Mouse (Mus musculus): ENCODE measurements around the gene Mapk8. TPM values are rescaled to one million over a fixed set of nuclear protein-coding genes. Genes with fewer than 3 reads are reported as not detected.

Gene Mapk8
- polyA plus RNA-seq, 1 experiment from 2014 or later = 55.6 TPM

DNA sequence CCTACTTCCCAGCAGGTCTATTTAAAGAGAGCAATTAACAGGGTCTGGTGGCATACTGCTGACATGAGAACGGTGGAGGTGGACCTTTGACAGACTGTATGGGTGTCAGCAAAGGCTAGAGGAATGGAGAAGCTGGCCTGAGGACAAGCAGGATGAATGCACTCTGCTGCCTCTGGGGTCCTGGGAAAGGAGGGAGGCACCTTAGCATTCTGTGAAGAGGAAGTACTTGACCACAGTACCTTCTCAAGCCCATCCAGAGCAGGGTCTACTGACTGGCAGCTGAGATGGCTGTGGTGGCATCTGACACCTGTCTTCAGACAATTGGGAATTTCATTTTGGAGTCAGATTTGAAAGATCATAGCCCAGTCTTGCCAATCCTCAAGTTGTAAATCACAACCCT is 73.7 kb downstream of the Mapk8 start:
- Histone ChIP-seq H3K4me2 (ENCODE audit: low read depth, low read length) (no peak overlapping the region), H3K36me3 (ENCODE audit: control insufficient read depth, insufficient read depth, low read length) (no peaks in the 10 kb centered on the region), H3K27me3 (ENCODE audit: control insufficient read depth, insufficient read depth, low read length) (no peaks in the 10 kb centered on the region), H3K4me3 (ENCODE audit: low read depth, low read length) (no peak overlapping the region), H3K9ac (replicated peaks; ENCODE audit: low read depth, low read length) (no peak overlapping the region), H3K27ac (ENCODE audit: low read depth, low read length) (no peak overlapping the region), H3K9me3 (ENCODE audit: control insufficient read depth, low read length) (no peaks in the 10 kb centered on the region), H3K4me1 (ENCODE audit: control insufficient read depth, insufficient read depth, low read length) (no peaks in the 10 kb centered on the region)
- 41% methylated on average over 1 of the region's 1 CpGs for WGBS
- no peak for ATAC-seq (ENCODE audit: low read depth)

DNA sequence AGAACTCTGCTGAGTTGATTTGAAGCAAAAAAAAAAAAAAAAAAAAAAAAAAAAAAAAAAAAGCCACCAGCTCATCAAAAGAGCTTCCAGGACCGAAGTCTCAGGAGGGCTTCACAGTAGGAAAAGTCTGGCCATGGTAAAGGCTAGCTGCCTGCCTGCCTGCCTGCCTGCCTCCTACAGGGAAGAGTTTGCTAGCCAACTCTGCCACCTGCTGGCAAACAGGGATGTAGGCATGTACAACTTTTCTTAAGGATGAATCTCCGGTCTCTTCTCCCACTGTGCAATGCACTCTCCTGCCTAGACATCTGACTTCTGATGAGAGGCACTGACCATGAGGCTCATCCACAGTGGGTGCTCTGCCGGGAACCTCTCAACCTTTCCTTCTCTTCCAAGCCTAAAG is 75.7 kb downstream of the Mapk8 start:
- H3K4me2 ChIP-seq (ENCODE audit: low read depth, low read length) = no peak overlapping the region
- no peaks in the 10 kb centered on the region for H3K9me3 ChIP-seq (ENCODE audit: control insufficient read depth, low read length)
- H3K9ac ChIP-seq (replicated peaks; ENCODE audit: low read depth, low read length) = no peak overlapping the region
- peak; percentile 41; the same call in 1 of the 2 replicates for ATAC-seq (ENCODE audit: low read depth)
- H3K27ac ChIP-seq (ENCODE audit: low read depth, low read length) = no peak overlapping the region
- no peaks in the 10 kb centered on the region for H3K27me3 ChIP-seq (ENCODE audit: control insufficient read depth, insufficient read depth, low read length)
- no peaks in the 10 kb centered on the region for H3K36me3 ChIP-seq (ENCODE audit: control insufficient read depth, insufficient read depth, low read length)
- no peaks in the 10 kb centered on the region for H3K4me1 ChIP-seq (ENCODE audit: control insufficient read depth, insufficient read depth, low read length)
- 16% methylated on average over 3 of the region's 3 CpGs for WGBS
- H3K4me3 ChIP-seq (ENCODE audit: low read depth, low read length) = no peak overlapping the region

DNA sequence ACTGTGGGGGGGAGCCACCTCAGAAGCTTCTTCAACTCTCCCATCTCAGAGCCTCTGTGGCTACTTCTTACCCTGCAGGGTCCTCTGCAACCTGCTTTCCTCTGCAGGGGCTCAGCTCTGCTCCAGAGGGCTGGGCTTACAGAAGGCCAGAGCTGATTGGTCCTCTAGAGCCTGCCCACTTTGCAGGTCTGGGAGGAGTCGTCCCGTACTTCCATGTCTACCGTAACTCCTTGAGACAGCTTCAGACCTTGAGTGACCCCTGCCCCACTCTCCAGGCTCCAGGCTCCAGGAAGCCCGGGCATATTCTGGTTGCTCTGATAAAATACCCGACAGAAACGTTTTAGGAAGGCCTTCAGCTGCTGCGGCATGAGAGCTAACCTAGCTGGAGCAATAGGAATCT is 76.9 kb downstream of the Mapk8 start:
- Histone ChIP-seq H3K4me3 (ENCODE audit: low read depth, low read length) (no peak overlapping the region), H3K9me3 (ENCODE audit: control insufficient read depth, low read length) (no peaks in the 10 kb centered on the region), H3K36me3 (ENCODE audit: control insufficient read depth, insufficient read depth, low read length) (no peaks in the 10 kb centered on the region), H3K4me2 (ENCODE audit: low read depth, low read length) (no peak overlapping the region), H3K4me1 (ENCODE audit: control insufficient read depth, insufficient read depth, low read length) (no peaks in the 10 kb centered on the region), H3K27me3 (ENCODE audit: control insufficient read depth, insufficient read depth, low read length) (no peaks in the 10 kb centered on the region), H3K27ac (ENCODE audit: low read depth, low read length) (no peak overlapping the region), H3K9ac (replicated peaks; ENCODE audit: low read depth, low read length) (no peak overlapping the region)
- 0 out of 2 replicates have a peak, but pooled peaks have one; percentile 32 for ATAC-seq (ENCODE audit: low read depth)
- 18% methylated on average over 7 of the region's 7 CpGs for WGBS

DNA sequence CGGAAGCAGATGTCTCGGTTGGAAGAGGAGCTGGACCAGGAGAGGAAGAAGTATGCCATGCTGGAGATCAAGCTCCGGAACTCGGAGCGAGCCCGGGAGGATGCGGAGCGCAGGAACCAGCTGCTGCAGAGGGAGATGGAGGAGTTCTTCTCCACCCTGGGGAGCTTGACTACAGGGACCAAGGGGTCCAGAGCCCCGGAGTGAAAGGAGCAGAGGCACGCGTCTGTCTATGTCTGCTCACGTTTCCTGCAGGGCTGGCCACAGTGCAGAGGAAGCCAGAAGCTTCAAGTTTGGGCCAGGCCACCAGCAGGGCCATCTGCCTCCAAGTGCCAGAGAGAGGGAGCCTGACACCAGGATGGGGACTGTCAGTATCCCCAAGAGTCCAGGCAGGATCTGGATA is 77.6 kb downstream of the Mapk8 start:
- Histone ChIP-seq H3K4me2 (ENCODE audit: low read depth, low read length) (no peak overlapping the region), H3K27ac (ENCODE audit: low read depth, low read length) (no peak overlapping the region), H3K4me3 (ENCODE audit: low read depth, low read length) (no peak overlapping the region), H3K36me3 (ENCODE audit: control insufficient read depth, insufficient read depth, low read length) (no peaks in the 10 kb centered on the region), H3K27me3 (ENCODE audit: control insufficient read depth, insufficient read depth, low read length) (no peaks in the 10 kb centered on the region), H3K9ac (replicated peaks; ENCODE audit: low read depth, low read length) (no peak overlapping the region), H3K4me1 (ENCODE audit: control insufficient read depth, insufficient read depth, low read length) (no peaks in the 10 kb centered on the region), H3K9me3 (ENCODE audit: control insufficient read depth, low read length) (no peaks in the 10 kb centered on the region)
- 84% methylated on average over 12 of the region's 12 CpGs for WGBS
- no peak for ATAC-seq (ENCODE audit: low read depth)

DNA sequence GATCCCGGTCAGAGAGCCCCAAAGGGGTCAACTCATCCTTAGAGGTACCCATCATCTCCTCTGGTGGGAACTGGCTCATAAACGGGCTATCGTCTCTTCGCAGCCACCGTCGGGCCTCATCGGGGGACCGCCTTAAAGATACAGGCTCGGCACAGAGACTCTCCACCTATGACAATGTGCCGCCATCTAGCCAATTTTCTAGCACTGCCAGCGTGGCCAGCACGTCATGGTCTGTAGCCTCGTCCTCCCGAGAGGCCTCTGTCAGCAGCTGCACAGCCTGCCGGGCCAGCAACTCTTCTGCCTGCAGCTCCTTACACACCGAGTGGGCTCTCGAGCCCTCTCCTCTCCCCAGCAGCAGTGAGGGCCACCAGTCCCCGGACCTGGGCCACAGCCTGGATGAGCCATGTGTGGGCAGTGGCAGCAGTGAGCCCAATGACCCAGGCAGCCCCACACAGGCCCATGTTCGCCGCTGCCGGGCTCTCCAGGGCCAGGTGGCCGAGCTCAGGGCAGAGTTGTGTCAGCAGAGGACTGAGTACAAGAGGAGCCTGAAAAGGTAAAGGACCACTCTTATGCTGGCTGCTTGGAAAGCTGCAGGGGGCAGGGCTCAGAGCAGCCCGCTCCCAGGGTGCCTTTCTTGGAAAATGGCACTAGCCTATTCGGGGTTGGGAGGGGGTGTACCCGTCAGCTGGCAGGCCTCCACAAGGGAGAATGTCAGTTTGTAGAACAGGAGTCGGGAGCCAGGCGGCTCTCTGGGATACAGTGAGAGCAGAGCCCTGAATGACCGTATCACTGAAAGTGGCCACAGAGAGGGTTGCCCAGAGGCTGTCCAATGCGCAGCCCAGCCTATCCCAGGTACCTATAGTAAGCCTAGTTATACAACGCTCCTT is 79.8 kb downstream of the Mapk8 start:
- peak; percentile 20; the same call in 1 of the 2 replicates for ATAC-seq (ENCODE audit: low read depth)
- Histone ChIP-seq H3K4me2 (ENCODE audit: low read depth, low read length) (no peak overlapping the region), H3K9ac (replicated peaks; ENCODE audit: low read depth, low read length) (no peak overlapping the region; the same call in 1 of the 2 replicates)

DNA sequence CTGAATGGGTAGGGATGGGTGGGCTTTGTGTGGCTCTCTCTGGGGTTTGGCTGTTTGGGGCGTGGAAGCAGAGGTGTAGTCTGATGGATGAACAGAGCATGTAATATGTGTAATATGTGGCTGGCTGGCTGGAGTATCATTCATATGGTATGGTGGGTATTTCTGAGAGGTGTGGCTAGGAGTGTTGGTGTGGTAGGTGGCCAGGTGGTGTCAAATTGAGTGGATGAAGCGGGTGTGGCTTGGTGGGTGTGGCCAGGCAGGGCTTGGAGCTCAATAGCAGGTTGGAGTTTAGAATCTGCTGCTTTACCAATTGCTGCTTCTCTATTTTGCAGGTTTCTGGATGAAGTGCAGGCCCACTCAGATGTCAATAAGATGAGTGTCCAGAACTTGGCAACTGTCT is 82.9 kb downstream of the Mapk8 start:
- H3K9me3 ChIP-seq (ENCODE audit: control insufficient read depth, low read length) = no peaks in the 10 kb centered on the region
- H3K9ac ChIP-seq (replicated peaks; ENCODE audit: low read depth, low read length) = no peak overlapping the region
- H3K27me3 ChIP-seq (ENCODE audit: control insufficient read depth, insufficient read depth, low read length) = no peaks in the 10 kb centered on the region
- H3K4me1 ChIP-seq (ENCODE audit: control insufficient read depth, insufficient read depth, low read length) = 0 out of 2 replicates have a peak, but pooled peaks cover 2% of the 10 kb centered on the region
- H3K27ac ChIP-seq (ENCODE audit: low read depth, low read length) = no peak overlapping the region
- WGBS = 87% methylated on average over 2 of the region's 2 CpGs
- no peak overlapping the region for H3K4me3 ChIP-seq (ENCODE audit: low read depth, low read length)
- no peak overlapping the region for H3K4me2 ChIP-seq (ENCODE audit: low read depth, low read length)
- ATAC-seq (ENCODE audit: low read depth) = no peak
- H3K36me3 ChIP-seq (ENCODE audit: control insufficient read depth, insufficient read depth, low read length) = no peaks in the 10 kb centered on the region

More for the DNA sequence above, 79.8 kb downstream of the Mapk8 start:
- 0 out of 2 replicates have a peak, but pooled peaks cover 2% of the 10 kb centered on the region for H3K4me1 ChIP-seq (ENCODE audit: control insufficient read depth, insufficient read depth, low read length)
- no peaks in the 10 kb centered on the region for H3K27me3 ChIP-seq (ENCODE audit: control insufficient read depth, insufficient read depth, low read length)
- WGBS = 57% methylated on average over 30 of the region's 30 CpGs
- H3K27ac ChIP-seq (ENCODE audit: low read depth, low read length) = no peak overlapping the region
- no peaks in the 10 kb centered on the region for H3K9me3 ChIP-seq (ENCODE audit: control insufficient read depth, low read length)
- H3K36me3 ChIP-seq (ENCODE audit: control insufficient read depth, insufficient read depth, low read length) = no peaks in the 10 kb centered on the region
- no peak overlapping the region for H3K4me3 ChIP-seq (ENCODE audit: low read depth, low read length)

DNA sequence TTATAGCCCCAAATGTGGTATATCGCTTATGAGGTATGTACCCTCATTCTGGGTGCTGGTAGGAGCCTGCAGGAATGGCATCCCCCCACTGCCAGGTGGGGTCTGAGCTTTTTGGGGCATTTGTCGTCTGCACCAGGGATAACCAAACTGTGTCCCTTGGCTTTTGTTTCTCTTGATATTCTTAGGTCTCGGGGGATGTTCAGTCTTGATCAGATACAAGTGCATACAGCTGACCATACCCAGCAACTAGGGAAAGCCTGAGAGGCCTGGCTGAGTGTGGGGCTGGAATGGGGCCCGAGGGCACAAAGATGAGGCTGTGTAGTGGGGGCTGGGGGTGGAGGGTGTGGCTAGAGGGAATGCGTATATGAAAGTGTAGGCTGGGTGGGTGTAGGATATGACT is 83.3 kb downstream of the Mapk8 start:
- 92% methylated on average over 5 of the region's 5 CpGs for WGBS
- no peak overlapping the region for H3K27ac ChIP-seq (ENCODE audit: low read depth, low read length)
- no peaks in the 10 kb centered on the region for H3K36me3 ChIP-seq (ENCODE audit: control insufficient read depth, insufficient read depth, low read length)
- H3K27me3 ChIP-seq (ENCODE audit: control insufficient read depth, insufficient read depth, low read length) = no peaks in the 10 kb centered on the region
- no peaks in the 10 kb centered on the region for H3K9me3 ChIP-seq (ENCODE audit: control insufficient read depth, low read length)
- H3K4me2 ChIP-seq (ENCODE audit: low read depth, low read length) = no peak overlapping the region
- H3K9ac ChIP-seq (replicated peaks; ENCODE audit: low read depth, low read length) = no peak overlapping the region
- ATAC-seq (ENCODE audit: low read depth) = no peak
- H3K4me3 ChIP-seq (ENCODE audit: low read depth, low read length) = no peak overlapping the region
- 0 out of 2 replicates have a peak, but pooled peaks cover 2% of the 10 kb centered on the region for H3K4me1 ChIP-seq (ENCODE audit: control insufficient read depth, insufficient read depth, low read length)

DNA sequence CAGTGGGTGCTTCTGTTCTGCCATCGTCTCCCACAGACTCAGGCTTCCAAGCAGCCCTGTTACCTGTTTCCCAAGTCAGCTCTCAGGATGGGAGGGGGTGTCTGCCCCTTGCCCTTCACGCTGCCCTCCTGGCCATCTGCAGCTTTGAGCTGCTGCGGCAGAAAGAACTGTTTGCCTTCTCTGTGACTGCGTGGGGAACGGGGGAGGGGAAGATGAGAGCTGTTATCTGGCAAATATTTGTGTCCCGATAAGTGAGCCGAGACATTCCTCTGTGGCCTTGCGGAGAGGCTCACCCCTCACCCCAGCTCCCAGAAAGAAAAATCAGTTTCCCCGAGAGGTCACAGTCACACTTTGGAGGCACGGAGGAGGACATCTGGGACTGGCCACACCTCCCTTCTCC is 84.2 kb downstream of the Mapk8 start:
- Histone ChIP-seq H3K27me3 (ENCODE audit: control insufficient read depth, insufficient read depth, low read length) (no peaks in the 10 kb centered on the region), H3K4me3 (ENCODE audit: low read depth, low read length) (no peak overlapping the region), H3K4me2 (ENCODE audit: low read depth, low read length) (no peak overlapping the region), H3K27ac (ENCODE audit: low read depth, low read length) (no peak overlapping the region), H3K36me3 (ENCODE audit: control insufficient read depth, insufficient read depth, low read length) (no peaks in the 10 kb centered on the region), H3K9me3 (ENCODE audit: control insufficient read depth, low read length) (no peaks in the 10 kb centered on the region), H3K9ac (replicated peaks; ENCODE audit: low read depth, low read length) (no peak overlapping the region), H3K4me1 (ENCODE audit: control insufficient read depth, insufficient read depth, low read length) (0 out of 2 replicates have a peak, but pooled peaks cover 2% of the 10 kb centered on the region)
- no peak for ATAC-seq (ENCODE audit: low read depth)
- WGBS = 53% methylated on average over 10 of the region's 10 CpGs

DNA sequence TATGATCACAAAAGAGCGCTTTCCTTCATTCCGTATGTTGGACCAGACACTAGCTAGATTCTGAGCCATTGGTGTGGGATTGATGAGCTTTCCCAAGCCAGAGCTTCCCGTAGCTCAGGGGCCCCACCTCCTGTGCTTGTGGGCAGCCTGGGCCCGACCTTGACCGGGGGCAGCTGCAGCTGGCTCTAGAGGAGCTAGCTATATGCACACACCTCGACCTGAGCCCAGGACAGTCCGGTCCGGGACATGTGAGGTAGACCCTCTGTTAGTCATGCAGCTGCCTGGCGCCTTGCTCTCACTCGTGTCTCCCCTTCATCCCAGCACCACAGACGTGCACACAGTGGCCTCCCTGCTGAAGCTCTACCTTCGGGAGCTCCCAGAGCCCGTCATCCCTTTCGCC is 84.8 kb downstream of the Mapk8 start:
- H3K4me3 ChIP-seq (ENCODE audit: low read depth, low read length) = no peak overlapping the region
- H3K27ac ChIP-seq (ENCODE audit: low read depth, low read length) = no peak overlapping the region
- 73% methylated on average over 14 of the region's 14 CpGs for WGBS
- H3K4me2 ChIP-seq (ENCODE audit: low read depth, low read length) = no peak overlapping the region
- no peaks in the 10 kb centered on the region for H3K27me3 ChIP-seq (ENCODE audit: control insufficient read depth, insufficient read depth, low read length)
- H3K9me3 ChIP-seq (ENCODE audit: control insufficient read depth, low read length) = no peaks in the 10 kb centered on the region
- H3K36me3 ChIP-seq (ENCODE audit: control insufficient read depth, insufficient read depth, low read length) = no peaks in the 10 kb centered on the region
- 0 out of 2 replicates have a peak, but pooled peaks cover 2% of the 10 kb centered on the region for H3K4me1 ChIP-seq (ENCODE audit: control insufficient read depth, insufficient read depth, low read length)
- no peak for ATAC-seq (ENCODE audit: low read depth)
- no peak overlapping the region for H3K9ac ChIP-seq (replicated peaks; ENCODE audit: low read depth, low read length)

All from neural tube, embryonic 14.5 days (tissue).